Mouse (Mus musculus): ENCODE results near the gene Dand5.

Dand5 gene

DNA sequence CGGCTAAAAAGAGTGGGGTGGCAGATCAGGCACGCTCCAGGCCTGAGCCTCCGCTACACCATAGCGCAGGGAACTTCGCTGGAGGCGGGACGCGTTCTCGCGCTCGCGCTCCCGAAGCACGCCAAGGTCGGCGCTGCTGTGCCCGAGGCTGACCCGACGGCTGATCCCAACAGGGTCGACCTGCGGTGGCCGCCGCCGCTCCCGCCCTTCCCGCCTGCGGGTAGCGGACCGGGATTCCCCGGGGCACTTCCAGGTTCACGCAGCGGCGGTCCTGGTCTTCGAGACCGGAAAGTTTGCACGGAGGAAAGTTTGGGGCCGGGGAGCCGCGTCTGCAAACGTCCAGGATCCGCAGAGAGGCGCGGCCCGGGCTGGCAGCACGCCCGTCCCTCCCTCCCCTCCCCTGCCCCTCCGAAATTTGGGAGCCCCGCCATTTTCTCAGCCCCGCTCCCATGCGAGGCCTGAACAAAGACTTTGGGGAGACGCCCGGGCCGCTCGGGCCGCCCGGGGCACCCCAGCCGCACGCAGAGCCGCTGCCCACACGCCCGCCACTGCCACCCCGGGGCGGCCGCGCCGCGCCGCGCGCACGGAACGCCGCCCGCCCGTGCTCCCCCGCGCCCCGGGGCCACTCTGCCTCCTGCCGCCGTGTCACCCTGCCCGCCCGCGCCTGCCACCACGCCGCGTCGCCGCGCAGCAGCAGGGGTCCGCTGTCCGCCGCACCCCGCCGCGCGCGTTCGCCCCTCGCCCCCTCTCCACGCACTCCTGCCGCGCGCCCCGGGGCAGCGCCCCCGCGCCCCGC is 23.3 kb downstream of the Dand5 start:
- peak; percentile 75 for DNase-seq

DNA sequence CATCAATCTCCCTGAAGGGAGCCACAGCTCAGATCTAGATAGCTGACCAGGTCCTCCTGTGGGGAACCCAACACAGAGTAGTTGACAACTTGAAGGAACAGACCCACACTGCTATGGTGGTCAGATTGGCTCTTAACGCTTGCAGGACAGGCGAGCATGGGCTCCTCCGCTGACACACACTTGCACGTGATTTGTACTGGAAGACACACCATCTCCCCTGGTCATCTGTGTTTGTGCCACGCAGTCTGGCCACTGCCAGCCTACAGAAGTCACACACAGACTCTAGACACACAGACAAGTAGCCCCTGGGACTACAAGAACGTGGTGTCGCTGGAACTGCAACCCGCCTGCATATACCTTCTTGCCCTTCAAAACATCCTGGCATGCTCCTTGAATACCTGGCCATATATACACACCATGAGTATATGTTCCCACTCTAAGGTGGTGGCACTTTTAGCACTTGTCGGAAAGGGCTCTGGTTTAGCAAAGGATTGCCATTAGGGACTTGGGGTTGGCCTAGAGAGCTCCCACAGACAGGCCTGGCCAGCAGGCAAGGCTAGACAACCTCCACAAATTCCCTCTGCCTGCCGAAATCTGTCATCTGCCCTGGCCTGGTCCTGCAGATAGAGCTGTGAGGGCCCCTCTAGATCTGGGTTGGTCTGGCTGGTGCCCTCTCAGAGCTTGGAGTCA is 24.0 kb downstream of the Dand5 start:
- peak; percentile 59 for DNase-seq

DNA sequence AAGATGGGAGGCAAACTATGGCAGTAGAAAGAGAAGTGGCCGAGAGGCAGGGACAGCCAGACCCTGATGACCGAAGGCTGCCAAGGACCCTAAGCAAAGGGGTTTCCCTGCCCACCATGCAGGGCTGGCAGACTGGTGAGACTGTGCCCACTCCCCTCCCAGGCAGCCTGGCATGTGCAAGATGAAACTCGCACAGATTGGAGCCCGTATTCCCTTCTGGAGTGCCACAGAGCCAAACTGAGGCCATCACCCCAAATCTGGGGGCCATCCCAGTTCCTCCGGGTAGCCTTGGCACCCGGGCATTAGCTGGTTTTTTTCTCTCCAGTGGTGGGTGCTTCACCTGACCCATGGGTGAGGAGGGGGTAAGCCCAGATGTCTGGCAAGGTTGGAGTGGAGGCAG is 24.7 kb downstream of the Dand5 start:
- peak; percentile 60 for DNase-seq

DNA sequence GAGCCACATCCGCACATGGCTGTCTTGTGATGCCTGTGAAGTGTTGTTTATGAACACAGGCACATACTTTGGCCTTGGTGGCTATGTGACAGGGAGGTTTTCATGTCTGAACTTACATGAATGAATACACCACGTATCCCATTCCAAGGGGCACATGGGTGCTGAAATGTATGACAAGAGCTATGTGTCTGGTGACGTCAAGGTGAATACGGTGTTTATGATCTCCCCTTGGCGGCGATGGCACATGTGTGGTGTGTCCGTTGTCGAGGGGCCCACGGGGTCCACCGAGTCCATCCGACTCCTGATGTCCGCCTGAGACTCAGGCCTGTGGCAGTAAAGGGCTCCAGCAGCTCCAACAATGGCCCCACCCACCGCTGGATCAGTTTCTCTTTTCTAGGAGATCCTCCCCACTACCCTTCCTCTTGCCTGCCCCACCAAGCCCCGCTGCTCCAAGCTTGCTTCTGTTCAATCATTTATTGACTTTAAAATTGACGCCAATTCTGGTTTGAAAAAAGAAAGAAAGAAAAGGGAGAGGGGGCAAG is 25.3 kb downstream of the Dand5 start:
- peak; percentile 53 for DNase-seq

DNA sequence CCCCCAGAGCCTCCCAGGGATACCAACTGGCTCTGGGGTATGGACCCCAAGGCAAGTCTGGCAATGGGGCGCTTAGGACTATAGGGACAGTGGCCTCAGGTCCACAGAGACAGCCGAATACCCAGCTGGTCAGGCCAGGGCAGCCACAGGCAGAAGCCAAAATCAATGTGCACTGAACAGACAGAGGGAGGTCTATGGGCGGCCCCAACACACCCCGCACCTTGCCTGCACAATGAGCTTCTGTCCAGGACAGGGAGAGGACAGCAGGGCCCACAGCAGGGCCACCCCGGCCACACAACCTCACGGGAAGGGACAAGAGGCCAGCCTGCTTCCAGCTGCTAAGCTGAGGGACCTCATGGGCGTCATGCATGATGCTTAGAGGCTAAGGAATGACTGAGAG is 28.1 kb downstream of the Dand5 start:
- DNase-seq = peak; percentile 84

GRCm38 (mm10) chr8:84793791-84794485 is 28.7 kb downstream of the Dand5 start:
- DNase-seq = peak; percentile 89

DNA sequence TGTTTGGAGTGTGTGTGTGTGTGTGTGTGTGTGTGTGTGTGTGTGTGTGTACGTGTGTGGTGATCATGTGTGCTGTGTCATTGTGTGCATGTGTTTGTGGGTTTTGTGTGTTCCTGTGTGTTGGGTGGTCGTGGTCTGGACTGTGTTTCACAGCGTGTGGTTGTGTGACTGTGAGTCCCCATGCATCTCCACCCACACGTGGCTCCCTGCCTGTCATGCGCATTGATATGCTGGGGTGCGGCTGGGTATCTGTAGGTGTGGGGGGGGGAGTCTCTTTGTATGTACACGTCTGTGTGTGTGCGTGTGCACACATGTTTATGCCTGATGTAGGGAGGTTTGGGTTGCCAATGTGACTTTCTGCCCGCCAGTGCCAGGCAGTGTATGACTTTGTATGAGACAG is 29.5 kb downstream of the Dand5 start:
- DNase-seq = peak; percentile 73

- peak; percentile 44 for DNase-seq
Measured at GRCm38 (mm10) chr8:84792429-84792947, 30.1 kb downstream of the Dand5 start.

DNA sequence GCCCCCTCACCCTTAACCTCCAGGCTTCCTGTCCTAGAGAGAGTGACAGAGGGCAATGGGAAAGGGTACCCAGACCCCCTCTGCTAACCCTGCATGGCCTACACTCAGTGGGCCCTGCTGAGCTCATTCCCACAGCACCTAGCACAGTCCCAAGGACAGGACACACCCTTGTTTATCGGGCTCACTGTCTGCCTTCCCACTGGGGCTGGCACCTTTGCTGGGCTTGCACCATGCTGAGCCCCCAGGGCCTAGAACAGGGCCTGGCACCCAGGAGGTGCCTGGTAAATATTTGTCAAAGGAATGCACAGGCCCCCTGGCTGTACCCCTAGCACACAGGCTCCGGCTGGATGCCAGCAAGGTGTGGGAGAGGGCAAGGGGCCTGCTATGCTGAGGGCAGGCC is 32.1 kb downstream of the Dand5 start:
- DNase-seq = peak; percentile 72

GRCm38 (mm10) chr8:84789855-84790486 is 32.7 kb downstream of the Dand5 start:
- DNase-seq = peak; percentile 86

- no peak for DNase-seq
Measured at GRCm38 (mm10) chr8:84789345-84789744, 33.3 kb downstream of the Dand5 start.

GRCm38 (mm10) chr8:84788896-84789295 is 33.7 kb downstream of the Dand5 start:
- no peak for DNase-seq

DNA sequence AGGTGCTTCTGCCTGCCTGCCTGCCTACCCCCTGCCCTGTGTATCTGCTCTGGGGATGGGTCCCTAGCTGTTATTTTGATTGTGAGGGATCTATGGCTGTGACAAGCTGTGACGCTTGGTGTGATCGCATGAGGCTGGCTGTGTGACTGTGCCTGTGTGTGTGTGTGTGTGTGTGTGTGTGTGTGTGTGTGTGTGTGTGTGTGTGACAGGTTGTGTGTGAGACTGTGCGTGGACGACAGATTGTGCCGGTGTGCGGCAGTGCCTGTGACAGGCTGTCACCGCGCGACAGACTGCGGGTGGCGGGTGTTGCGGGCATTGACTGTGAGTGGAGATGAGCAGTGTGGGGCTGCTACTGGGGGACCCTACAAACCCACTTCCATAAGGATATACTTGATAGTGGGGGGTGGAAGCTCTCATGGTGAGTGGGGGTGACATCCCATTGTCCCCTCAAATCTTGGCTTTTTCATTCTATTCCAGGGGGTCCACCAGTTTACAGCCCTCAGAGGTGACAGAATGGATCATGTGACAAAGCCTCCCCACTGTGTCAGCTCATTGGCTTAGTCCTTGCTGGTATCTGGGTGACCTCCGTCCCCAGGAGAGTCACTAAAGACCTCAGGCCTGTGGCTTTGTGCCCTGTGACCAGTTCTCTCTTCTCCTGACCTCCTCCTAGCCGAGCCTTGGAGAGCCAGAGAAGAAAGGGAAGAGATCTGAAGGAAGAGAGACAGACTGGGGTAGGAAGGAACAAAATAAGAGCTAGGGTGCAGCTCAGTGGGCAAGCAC is 34.9 kb downstream of the Dand5 start:
- DNase-seq = peak; percentile 81

DNA sequence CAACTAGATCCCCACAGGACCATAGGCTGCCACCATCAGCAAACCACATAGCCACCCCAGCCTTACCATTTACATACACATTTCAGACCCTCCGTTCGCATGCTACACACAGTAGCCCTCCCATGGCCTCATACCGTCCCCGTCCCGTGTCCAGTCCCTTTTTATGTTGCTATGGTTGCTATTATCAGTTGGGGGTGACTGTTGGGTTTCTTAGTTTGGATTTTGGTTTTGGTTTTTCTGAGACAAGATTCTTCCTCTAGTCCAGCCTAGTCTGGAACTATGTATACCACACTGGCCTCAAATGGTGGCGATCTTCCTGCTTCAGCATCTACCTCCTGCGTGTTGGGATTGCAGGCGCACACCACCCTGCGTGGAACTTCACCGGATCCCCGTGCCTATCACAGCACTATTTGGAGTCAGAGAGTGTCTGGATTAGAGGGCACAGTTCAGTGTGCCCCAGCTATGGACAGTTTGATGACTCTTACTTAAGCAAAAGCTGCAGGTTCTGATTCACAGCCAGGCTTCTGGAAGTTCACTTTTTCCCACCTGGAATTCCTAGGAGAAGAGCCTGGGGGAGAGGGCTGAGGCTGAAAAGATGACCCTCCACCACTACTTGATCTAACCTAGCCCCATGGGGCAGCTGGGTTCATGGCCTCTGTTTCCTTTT is 35.7 kb downstream of the Dand5 start:
- DNase-seq = peak; percentile 44

DNA sequence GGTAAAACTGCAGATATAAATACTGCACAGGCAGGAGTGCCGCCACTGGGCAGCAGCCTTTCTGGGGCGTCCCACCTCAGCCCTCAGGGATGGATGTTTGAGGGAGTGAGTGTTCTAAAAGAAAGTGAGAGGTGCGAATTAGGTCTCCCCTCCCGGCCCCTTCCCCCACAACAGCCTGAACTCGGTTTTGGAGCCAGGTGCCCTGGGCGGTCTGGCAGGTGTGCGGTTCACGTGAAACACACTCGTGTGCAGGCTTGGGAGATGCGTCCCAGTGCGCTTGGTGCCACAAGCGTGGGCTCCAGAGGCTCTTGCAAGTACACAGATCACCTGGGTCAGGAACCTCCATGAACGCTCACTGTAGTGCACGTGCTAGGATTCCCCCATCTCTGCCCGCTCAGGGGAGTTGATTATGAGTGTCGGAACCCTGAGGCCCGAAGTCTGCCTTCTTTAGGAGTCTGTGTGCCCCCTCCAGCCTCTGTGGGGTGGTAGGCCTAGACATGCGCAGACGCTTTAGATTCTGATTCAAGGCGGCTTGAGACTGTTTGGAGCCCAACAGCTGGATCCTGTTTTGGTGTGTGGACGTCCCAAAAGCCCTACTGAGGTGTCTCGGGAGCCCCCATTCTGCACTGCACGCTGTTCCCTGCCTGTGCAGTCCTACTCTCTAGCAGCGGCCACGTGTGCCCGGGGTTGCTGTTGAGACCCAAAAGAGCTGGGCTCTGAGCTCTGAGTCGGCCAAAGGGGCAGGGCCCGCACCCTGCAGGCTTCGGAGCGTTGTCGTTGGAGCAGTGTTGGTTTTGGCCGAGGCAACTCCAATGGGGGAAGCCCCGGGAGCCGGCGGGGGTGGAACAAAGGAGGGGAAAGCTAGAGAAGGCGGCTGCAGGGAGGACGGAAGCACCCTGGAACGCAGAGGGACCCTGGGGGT is 36.6 kb downstream of the Dand5 start:
- DNase-seq = peak; percentile 76

DNA sequence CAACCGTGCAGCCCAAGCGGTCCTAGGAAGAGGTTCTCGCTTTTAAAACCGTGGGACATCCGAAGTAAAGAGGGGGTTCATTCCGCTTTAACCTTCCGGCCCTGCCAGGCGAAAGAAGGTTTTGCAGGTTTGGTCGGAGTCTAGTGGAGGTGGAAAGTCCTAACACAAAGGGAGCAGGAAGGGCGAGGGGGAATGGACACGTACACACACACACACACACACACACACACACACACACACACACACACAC is 37.2 kb downstream of the Dand5 start:
- no peak for DNase-seq

DNA sequence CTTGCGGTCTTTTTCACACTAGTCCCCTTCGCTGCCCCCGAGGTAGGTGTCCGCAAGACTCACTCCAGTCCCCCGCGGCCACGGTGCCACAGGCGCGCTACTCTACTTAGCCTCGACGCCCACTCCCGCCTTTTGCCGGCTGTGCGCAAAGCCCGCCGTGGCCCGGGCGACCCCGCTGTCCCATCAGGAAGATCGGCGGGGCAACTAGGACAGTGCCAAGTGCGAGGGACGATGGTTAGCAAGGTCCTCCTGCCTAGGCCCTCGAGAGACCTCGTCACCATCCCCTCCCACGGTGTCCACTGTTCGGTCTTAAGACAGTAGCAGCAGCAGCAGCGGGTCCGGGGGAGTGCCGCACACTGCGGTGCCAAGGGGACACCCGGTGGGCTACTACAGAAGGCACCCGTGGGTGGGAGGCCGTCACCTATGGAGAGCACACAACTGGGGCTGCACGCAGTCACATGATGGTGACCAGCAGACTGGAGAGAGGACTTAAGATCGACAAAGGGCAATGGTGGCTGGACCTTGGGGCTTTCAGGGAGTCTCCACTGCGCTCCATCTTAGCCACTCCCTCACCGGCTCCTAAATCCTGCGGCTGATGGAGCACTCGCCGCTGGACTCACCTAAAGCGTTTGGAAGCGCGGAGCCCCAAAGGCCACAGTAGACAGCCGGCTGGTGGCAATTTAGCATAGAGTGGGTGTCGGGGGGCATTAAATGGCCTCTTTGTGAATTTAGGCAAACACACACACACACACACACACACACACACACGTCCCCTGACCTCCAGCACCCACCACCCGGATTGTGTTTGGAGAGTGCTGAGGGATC is 37.7 kb downstream of the Dand5 start:
- peak; percentile 77 for DNase-seq

DNA sequence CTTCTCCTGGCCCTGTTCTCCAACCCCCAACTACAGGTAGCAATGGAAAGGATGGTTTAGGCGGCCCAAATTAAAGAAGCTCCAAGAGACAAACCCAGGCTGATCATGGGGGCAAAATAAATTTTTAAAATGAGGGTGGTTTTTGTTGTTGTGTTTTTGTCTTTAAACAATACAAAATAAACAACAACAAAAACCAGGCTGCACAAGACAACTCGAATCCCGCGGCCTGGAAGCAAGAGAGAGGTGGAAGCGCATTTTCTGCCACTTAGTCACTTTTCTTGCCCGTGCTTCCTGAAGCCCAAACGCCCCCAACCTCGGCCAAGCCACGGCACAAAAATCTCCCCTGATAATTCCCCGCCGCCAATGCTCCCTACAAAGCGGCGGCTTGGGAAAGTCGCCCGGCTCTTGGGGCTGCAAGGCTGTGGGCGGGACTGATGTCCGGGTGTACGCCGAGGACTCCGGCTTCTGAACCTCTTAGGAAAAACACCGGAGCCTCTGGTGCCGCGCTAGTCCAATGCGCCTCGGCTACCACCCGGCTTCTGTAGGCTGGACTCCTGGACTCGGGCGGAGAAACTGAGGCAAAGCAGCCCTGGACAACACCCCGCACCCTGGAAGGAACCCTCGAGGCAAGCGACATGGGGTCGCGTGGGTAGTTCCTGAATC is 38.6 kb downstream of the Dand5 start:
- peak; percentile 77 for DNase-seq

Measured in cerebellum, adult 9-11 months (tissue).